Mouse (Mus musculus) heart, embryonic 14.5 days (tissue): ENCODE data around the gene Vps51. TPM values are rescaled to one million over a fixed set of nuclear protein-coding genes. Genes with fewer than 3 reads are reported as not detected.

Experiments
- ATAC-seq: fragments of 200-750 bp; cut with Nextera tagmentation; 2 replicates; pipeline ENCODE4 v1.8.0; 2017; ENCODE audit warnings: low read depth, moderate TSS enrichment; ENCODE audit not compliant: insufficient number of reproducible peaks, insufficient read depth, low FRiP score
- H3K27ac ChIP-seq, 2 experiments: fragments of 200-500 bp in 1 of 2; fragments of 300-500 bp in 1 of 2; sonication (generic) in 1 of 2; replicated peaks in 1 of 2; 2 replicates each; pipeline ENCODE4 v1.5.1; 2012 to 2014; ENCODE audit warnings: low read depth in 2 of 2, low read length in 2 of 2, control low read depth in 1 of 2, mild to moderate bottlenecking in 1 of 2, mixed read lengths in 1 of 2; ENCODE audit not compliant: control insufficient read depth in 1 of 2, insufficient read depth in 1 of 2
- H3K27me3 ChIP-seq: fragments of 300-500 bp; sonication (generic); 2 replicates; pipeline ENCODE4 v1.6.1; 2014; ENCODE audit warnings: mild to moderate bottlenecking, low read length, control low read depth; ENCODE audit not compliant: control insufficient read depth, insufficient read depth
- H3K36me3 ChIP-seq: fragments of 300-500 bp; sonication (generic); 2 replicates; pipeline ENCODE4 v1.6.1; 2014; ENCODE audit warnings: mild to moderate bottlenecking, control low read depth, low read length, mixed read lengths; ENCODE audit not compliant: control insufficient read depth, insufficient read depth
- H3K4me1 ChIP-seq, 2 experiments: fragments of 200-500 bp in 1 of 2; fragments of 300-500 bp in 1 of 2; sonication (generic) in 1 of 2; 2 replicates each; pipeline ENCODE4 v1.6.1; 2012 to 2014; ENCODE audit warnings: low read length in 2 of 2, control low read depth in 1 of 2, mixed read lengths in 1 of 2; ENCODE audit not compliant: control insufficient read depth in 2 of 2, insufficient read depth in 2 of 2
- H3K4me2 ChIP-seq: fragments of 300-500 bp; sonication (generic); 2 replicates; pipeline ENCODE4 v1.6.1; 2014; ENCODE audit warnings: mild to moderate bottlenecking, low read length
- H3K4me3 ChIP-seq, 2 experiments: fragments of 200-500 bp in 1 of 2; fragments of 300-500 bp in 1 of 2; sonication (generic) in 1 of 2; 2 replicates each; pipeline ENCODE4 v1.5.1; 2012 to 2014; ENCODE audit warnings: low read length in 2 of 2, mild to moderate bottlenecking in 2 of 2, control low read depth in 1 of 2, low read depth in 1 of 2, moderate library complexity in 1 of 2; ENCODE audit not compliant: control insufficient read depth in 1 of 2, insufficient read depth in 1 of 2
- H3K9ac ChIP-seq: fragments of 300-500 bp; sonication (generic); 2 replicates; pipeline ENCODE4 v1.6.1; 2014; ENCODE audit warnings: mild to moderate bottlenecking, low read length
- H3K9me3 ChIP-seq: fragments of 300-500 bp; sonication (generic); 2 replicates; pipeline ENCODE4 v1.6.1; 2016; ENCODE audit warnings: low read length, control low read depth; ENCODE audit not compliant: control insufficient read depth
- WGBS: fragments of 180-500 bp; shearing (Covaris S2); extraction: QIAGEN DNeasy Blood & Tissue Kit; methylation state at CpG from one replicate; pipeline ENCODE4 v1.1.7; 2014; 5-methylcytosine and 5-hydroxymethylcytosine counted together
- polyA plus RNA-seq: library from polyadenylated mRNA; unstranded; fragments of >200 nt; fragmentation: Nextera tagmentation; extraction: Ambion mirVana; gene quantifications from 2 replicates; pipeline ENCODE4 v1.2.1, GENCODE M21; 2014

Gene Vps51
- polyA plus RNA-seq, 1 experiment from 2014 or later, result 44.8 TPM

GRCm38 (mm10) chr19:6097847-6098246 lies 20.8 kb upstream of the Vps51 start:
- ATAC-seq, result no peak
- Histone ChIP-seq H3K9me3 (no peaks in the 10 kb centered on the region), H3K4me1 (no peaks in the 10 kb centered on the region), H3K4me2 (no peak overlapping the region), H3K27me3 (no peaks in the 10 kb centered on the region), H3K4me3 (no peak overlapping the region), H3K27ac (no peak overlapping the region), H3K36me3 (peaks cover 31% of the 10 kb centered on the region), H3K9ac (no peak overlapping the region)
- 84% methylated on average over 3 of the region's 3 CpGs for WGBS

- H3K36me3 ChIP-seq, result peaks cover 65% of the 10 kb centered on the region
- 85% methylated on average over 7 of the region's 7 CpGs for WGBS
- no peak within 1 kb of the TSS for H3K9ac ChIP-seq
- no peak within 1 kb of the TSS for H3K27ac ChIP-seq
- H3K27me3 ChIP-seq, result no peaks in the 10 kb centered on the region
- no peak within 1 kb of the TSS for H3K4me3 ChIP-seq
- no peaks in the 10 kb centered on the region for H3K9me3 ChIP-seq
- H3K4me1 ChIP-seq, result no peaks in the 10 kb centered on the region
- no peak within 1 kb of the TSS for H3K4me2 ChIP-seq
- no peak for ATAC-seq
Measured at GRCm38 (mm10) chr19:6094119-6094518, 17.1 kb upstream of the Vps51 start, which contains the start of gene AC131692.1. AC131692.1 (plus strand) TSS chr19:6094419.

GRCm38 (mm10) chr19:6088841-6089240 lies 11.8 kb upstream of the Vps51 start:
- H3K4me1 ChIP-seq, result peaks cover 4 to 13% of the 10 kb centered on the region in 2 experiments; a peak in 3 of 4 replicates
- WGBS, result 95% methylated on average over 13 of the region's 13 CpGs
- ATAC-seq, result no peak
- no peak overlapping the region for H3K27ac ChIP-seq
- no peak overlapping the region for H3K4me3 ChIP-seq
- H3K9me3 ChIP-seq, result no peaks in the 10 kb centered on the region
- H3K27me3 ChIP-seq, result no peaks in the 10 kb centered on the region
- no peak overlapping the region for H3K4me2 ChIP-seq
- H3K9ac ChIP-seq, result no peak overlapping the region
- H3K36me3 ChIP-seq, result peaks cover 65% of the 10 kb centered on the region

- Histone ChIP-seq H3K27me3 (no peaks in the 10 kb centered on the region), H3K4me1 (peaks cover 5 to 17% of the 10 kb centered on the region in 2 experiments; a peak in 3 of 4 replicates), H3K36me3 (peaks cover 70% of the 10 kb centered on the region), H3K27ac (peak overlapping the region; percentile 42 to 63; a peak in 2 of 4 replicates), H3K4me3 (peak overlapping the region; percentile 81 to 84), H3K4me2 (peak overlapping the region; percentile 81), H3K9me3 (no peaks in the 10 kb centered on the region), H3K9ac (peak overlapping the region; percentile 83)
- 1% methylated on average over 17 of the region's 17 CpGs for WGBS
- ATAC-seq, result peak; percentile 57
Measured at GRCm38 (mm10) chr19:6085417-6085879, 8.4 kb upstream of the Vps51 start.

GRCm38 (mm10) chr19:6084478-6085248 lies 7.6 kb upstream of the Vps51 start, which contains the start of the genes Zfpl1 and Cdca5:
Zfpl1 (minus strand) TSS chr19:6084956.
Cdca5 (plus strand) TSS chr19:6084983.
- peak within 1 kb of the TSS; percentile 81 to 84 for H3K4me3 ChIP-seq
- H3K27ac ChIP-seq, result peak within 1 kb of the TSS; percentile 42 to 63; a peak in 2 of 4 replicates
- peaks cover 5 to 17% of the 10 kb centered on the region in 2 experiments; a peak in 3 of 4 replicates for H3K4me1 ChIP-seq
- peaks cover 70% of the 10 kb centered on the region for H3K36me3 ChIP-seq
- no peaks in the 10 kb centered on the region for H3K27me3 ChIP-seq
- peak within 1 kb of the TSS; percentile 83 for H3K9ac ChIP-seq
- peak; percentile 78 for ATAC-seq
- no peaks in the 10 kb centered on the region for H3K9me3 ChIP-seq
- peak within 1 kb of the TSS; percentile 81 for H3K4me2 ChIP-seq
- under 1% methylated on average over 57 of the region's 58 CpGs for WGBS

- Histone ChIP-seq H3K27me3 (no peaks in the 10 kb centered on the region), H3K27ac (no peak within 1 kb of the TSS), H3K9me3 (no peaks in the 10 kb centered on the region), H3K4me1 (peaks cover 5 to 17% of the 10 kb centered on the region in 2 experiments; a peak in 3 of 4 replicates), H3K4me3 (no peak within 1 kb of the TSS), H3K9ac (no peak within 1 kb of the TSS), H3K4me2 (no peak within 1 kb of the TSS), H3K36me3 (peaks cover 54% of the 10 kb centered on the region)
- 88% methylated on average over 9 of the region's 9 CpGs for WGBS
- no peak for ATAC-seq
Measured at GRCm38 (mm10) chr19:6082156-6082555, 5.1 kb upstream of the Vps51 start, which contains the start of gene Gm28374. Gm28374 (minus strand) TSS chr19:6082256.

GRCm38 (mm10) chr19:6079983-6080480 lies 3.0 kb upstream of the Vps51 start, which contains the start of gene Tmem262:
Tmem262 (plus strand) TSS chr19:6080033.
- WGBS, result 90% methylated on average over 12 of the region's 12 CpGs

More at GRCm38 (mm10) chr19:6079983-6080480, 3.0 kb upstream of the Vps51 start, which contains the start of gene Tmem262:
- Histone ChIP-seq H3K4me2 (no peak within 1 kb of the TSS), H3K36me3 (peaks cover 54% of the 10 kb centered on the region), H3K9ac (no peak within 1 kb of the TSS), H3K4me1 (peaks cover 9 to 16% of the 10 kb centered on the region in 2 experiments), H3K27ac (no peak within 1 kb of the TSS), H3K9me3 (no peaks in the 10 kb centered on the region), H3K4me3 (no peak within 1 kb of the TSS), H3K27me3 (no peaks in the 10 kb centered on the region)
- no peak for ATAC-seq
